Mouse (Mus musculus): Measurements from ENCODE around the gene Qrsl1.

Gene Qrsl1

DNA sequence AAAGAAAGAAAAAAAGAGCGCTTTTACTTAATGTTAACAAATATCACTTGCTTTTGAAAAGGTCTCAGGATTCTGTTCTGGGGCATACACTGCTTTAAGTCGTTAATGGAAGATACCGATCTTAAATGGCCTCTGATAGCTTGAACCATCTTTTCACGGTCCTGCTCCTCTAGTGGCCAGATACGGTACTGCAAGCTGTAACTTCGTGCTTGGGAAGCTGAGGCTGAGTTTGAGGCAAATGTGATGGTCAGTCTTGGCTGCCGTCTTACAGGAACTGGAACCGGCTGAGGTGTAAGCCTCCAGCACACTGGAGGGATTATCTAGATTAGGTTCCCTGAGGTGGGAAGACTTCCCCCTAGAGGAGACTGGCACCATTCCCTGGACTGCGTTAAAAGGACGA is 30.8 kb downstream of the Qrsl1 start:
- no peak for DNase-seq (ENCODE audit: low spot score)

DNA sequence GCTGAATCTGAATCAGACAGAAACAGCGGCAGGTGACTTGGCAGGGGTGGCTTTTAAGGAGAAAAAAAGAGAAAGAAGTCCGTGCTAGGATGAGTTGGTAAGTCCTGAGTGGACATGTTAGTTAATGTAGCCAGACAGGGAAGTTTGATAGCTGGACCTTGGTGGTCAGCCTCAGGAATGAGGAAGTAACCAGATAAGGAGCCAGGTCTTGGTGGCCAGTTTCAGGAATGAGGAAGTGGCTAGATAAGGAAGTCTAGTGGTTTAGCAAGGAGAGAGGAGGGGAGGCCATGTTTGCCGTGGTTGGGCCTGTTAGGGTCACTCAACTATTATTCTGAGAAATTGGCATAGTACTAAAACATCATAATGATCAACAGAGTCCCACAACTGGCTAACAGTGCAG is 45.2 kb downstream of the Qrsl1 start:
- DNase-seq (ENCODE audit: low spot score): no peak

DNA sequence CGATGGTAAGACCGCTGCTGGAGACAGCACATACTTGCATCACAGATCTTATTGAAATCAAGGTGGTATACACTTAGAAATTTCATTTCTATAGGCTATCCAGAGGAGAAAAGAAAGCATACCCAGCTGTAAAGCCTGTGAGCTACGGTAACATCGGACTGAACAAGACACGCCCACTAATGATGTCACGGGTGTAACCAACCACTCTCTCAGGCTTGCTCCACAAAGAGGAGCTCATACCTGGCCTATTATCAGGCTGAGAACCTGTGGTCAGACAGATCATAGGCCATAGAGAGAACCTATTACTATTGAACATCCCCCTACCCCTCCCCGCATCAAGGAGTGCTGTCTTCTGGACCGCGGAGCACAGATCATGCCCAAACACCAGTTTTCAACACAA is 45.6 kb downstream of the Qrsl1 start:
- no peak for DNase-seq (ENCODE audit: low spot score)

DNA sequence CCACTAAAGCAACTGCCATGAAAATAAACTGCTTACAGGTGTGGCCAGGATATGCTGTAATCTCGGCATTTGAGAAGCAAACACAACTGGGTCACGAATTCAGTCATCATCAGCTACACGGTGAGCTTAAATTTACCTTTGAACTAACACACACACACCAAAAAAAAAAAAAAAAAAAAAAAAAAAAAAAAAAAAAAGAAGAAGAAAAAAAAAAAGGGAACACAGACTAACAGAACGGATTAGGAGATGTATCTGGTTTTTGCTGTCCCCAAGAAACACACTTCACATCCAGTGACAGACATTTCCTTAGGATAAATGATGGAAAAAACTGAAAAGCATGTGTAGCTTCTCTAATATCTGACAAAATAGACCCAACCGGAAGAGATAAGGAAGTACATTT is 49.6 kb downstream of the Qrsl1 start:
- DNase-seq (ENCODE audit: low spot score): no peak

DNA sequence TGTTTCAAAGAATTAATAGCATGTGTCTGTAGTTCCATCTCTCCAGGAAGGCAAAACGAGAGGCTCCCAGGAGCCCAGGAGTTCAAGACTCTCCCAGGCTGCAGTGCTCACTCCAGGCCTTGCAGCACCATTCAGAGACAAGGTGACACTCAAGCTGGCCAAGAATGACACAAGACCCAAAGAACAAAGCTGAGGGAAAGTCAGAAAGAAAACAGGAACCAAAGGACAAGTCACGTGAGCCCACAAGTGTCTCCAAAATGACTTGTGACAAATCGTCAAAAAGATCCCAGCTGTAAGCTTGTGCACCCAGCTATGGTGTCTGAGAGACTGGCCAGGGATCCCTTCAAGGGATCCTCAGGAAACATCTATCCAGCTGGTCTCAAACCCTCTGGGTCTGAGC is 52.1 kb downstream of the Qrsl1 start:
- no peak for DNase-seq (ENCODE audit: low spot score)

DNA sequence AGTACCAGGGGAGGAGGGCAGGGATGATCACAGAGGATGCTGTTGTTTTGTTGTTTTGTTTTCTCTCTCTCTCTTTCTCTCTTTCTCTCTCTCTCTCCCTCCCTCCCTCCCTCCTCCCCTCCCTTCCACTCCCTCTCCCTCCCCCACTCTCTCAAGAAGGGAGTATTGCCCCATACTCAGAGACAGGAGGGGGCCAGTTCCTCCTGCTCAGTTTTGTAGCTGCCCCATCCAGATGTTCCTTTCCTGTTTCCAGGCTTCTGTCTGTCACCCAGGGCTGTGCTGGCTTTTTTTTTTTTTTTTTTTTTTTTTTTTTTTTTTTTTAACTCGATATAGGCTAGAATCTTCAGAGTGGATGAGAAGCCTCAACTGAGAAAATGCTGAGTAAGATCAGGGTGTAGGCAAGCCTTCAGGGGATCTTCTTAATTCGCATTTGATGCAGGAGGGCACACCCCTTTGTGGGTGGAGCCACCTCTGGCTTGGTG is 55.4 kb downstream of the Qrsl1 start:
- DNase-seq (ENCODE audit: low spot score): no peak

DNA sequence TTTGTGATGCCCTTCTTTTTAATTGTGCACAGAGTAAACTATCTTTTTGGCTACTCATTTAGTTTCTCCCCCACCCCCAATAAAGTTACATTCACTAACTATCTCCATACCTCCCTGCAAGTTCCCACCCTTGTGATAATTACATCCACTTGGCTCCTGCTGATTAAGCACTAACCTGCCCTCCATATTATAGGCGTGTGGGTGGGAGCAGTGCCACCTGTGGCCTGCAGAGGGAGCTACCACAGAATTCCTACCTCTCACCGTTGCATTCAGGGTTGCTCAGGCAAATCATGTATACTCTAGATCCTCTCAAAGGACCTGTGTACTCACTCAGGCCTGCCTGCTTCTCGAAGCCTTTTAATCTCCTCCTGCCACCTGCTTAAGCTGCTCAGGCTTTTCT is 56.1 kb downstream of the Qrsl1 start:
- DNase-seq (ENCODE audit: low spot score): no peak

DNA sequence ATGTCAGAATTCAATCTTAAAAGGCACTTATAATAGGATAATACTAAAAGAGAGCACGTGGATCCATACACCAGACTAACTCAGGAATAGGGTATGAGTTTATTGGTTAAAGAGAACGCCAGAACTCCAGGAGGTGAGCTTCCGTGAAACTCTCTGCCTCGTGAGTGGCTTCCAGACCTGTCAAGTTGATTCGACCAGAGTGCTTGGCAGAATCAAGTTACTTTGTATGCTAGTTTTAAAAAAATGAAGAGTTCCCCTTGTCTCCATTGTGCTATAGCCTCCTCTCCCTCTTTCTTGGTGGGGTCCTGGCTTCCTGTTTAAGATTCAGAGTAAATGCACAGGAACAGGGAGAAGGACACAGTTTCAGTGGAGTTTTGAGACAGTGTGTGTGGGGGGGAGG is 60.1 kb downstream of the Qrsl1 start:
- no peak for DNase-seq (ENCODE audit: low spot score)

DNA sequence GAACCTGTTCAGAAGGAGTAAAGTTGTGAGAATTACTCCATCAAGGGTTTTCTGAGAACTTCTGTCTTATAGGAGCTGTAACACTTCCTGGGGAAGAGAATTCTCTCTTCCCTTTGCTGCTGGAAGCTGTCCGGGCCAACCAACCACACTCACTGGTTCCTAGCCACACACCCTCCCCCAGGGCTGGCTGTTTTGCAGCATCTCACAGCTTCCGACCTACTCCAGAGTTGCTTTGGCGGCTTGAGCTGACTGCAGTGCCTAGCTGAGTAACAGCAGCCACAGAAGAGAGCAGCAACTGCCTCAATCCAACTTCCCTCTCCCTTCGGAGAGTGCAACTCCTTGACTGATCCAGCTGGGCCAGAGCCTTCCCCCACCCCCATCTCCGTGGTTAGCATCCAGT is 68.7 kb downstream of the Qrsl1 start:
- no peak for DNase-seq (ENCODE audit: low spot score)

DNA sequence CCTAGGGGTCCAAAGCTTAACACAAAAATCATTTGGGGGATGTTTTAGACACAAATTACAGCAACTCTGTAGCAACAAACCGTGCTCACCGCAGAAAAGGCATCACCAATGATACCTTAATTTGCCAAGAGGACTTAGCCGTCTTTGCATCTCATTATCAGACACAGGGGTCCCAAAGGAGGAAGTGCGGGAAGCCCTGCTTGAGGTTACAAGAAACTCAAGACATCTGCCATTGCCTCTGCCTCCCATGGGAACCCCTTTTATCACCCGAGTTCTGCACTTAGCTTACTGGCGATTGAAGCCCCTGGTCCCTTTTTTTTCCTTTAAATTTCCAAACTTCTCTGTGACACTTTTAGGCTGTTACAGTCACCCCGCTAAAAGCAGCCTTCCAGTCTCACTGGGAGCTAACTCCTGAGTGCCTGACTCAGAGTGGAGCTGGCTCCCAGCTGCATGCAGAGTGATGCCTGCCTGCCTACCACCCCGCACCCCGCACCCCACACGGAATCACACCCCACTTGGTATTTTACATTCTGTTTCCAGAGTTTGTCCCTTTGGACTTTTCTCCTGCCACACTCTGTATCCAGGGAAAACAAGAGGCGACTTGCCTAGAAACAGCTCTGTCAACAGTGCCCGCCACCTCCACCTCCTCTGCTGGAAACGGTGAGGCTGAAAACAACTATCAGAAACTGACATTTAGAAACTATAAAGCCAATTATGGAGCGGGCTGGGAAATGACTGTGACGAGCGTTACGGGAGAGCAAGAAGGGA is 71.1 kb downstream of the Qrsl1 start:
- no peak for DNase-seq (ENCODE audit: low spot score)

DNA sequence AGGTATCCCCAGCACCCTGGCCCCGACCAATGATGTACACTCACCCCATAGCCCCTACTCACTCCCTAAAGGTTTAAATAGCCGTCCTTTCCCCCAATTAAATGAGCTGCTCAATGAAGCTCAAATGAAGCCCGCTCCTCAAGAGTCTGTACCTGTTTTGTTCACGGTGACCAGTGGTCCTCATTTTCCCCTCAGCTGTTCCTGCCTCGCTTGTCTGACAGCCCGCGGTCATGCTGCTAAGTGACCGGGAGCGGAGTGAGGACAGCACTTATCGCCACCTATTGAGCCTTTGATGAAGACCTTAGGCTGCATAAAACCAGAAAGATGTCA is 72.9 kb downstream of the Qrsl1 start:
- no peak for DNase-seq (ENCODE audit: low spot score)

DNA sequence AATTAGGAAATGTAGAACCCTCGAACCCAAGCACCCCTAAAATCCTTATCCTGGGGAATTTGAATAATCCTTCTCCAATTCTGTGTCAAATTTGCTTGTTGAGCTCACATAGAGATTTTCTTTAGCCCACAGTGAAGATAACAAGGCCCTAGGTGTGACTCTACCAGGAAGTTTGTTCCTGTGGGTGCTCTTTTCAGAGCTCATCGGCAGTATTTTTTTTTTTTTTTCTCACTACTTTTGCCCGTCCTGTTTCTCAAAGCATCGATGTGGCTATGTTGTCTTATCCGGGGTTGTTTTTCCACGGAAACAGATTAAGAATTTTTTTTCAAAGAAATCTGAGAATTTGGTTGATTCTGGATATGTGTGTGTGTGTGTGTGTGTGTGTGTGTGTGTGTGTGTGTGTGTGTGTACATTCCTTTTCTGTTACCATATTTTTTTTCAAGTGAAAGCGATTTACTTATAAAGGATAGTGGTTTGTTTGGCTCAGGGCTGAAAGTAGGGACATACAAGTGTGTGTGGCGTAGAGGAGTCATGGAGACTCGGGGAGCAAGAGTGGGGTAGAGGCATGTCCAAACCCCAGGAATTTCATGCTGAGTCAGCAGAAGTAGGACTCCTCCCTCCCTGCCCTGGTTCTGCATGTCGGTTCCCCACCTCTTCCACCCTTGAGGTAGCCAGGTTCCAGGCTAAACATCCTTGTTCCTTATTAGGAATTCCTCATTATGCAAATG is 73.4 kb downstream of the Qrsl1 start:
- no peak for DNase-seq (ENCODE audit: low spot score)

DNA sequence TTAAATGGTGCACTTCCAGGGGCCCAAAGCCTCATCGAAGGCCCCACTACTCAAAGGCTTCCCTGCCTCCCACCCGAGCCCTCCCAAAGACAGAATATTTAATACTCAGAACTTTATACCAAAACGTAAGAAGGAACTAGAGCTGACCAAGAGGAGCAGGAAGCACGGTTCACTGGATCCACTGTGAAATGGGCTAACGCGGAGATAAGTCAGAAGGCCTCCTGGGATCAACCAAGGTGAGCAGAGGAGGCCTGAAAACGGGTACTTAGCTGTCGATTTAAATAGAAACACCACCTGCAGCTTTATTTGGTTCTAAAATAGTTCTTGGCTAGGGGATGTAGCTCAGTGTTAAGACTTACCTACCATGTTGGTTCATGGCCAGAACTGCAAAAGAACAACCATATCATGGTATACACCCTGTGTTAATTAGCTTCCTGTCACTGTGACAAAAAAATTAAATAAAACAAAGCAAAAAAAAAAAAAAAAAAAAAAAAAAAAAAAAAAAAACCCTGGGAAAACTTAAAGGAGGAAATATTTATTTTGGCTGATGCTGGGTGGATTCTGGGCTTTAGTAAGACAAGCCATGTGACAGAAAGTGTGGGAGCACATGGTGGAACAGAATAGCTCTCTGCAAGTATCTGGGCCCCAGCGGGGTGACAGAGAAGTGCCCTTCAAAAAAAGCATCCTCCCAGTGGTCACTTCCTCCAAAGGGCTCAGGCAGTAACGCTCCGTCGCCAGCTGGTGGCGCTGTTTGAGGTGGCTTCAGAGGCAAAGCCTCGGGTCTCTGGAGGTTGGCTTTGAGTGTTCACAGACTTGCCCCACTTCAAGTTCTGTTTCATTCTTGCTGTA is 74.5 kb downstream of the Qrsl1 start:
- no peak for DNase-seq (ENCODE audit: low spot score)

DNA sequence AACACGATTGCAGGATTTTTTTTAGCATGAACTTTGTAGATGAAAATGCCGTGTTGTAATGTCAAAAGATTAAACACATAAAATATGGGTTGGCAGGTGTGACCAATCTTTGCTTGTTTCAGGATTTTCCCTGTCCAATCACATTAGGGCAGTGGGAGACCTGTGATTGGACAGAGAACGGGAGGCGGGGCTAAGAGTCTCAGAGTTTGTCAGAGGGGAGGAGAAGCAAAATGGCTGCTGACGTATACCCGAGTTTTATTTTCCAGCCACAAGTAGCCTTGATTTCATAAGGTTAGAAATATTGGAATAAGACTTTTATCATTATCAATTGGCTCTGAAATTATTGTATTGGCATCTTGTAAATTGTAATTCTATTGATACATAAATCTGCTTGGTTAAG is 75.8 kb downstream of the Qrsl1 start:
- no peak for DNase-seq (ENCODE audit: low spot score)

DNA sequence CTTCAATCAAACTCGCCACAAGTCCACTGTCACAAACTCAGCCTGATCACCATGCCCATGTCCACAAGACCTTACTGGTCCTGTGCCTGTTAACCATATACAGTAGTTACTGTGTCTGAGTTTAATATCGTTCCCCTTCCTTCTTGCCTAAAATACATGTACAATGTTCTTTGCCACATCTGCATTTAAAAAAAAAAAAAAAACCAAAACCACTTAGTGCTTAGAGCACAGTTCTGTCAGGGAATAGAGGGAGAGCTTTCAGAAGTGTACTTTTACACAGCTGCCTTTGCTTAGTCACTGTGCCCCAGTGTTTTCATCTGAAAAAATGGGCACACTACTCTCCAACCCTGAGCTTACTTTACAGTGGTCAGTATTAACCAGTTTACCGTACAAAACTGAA is 76.8 kb downstream of the Qrsl1 start:
- DNase-seq (ENCODE audit: low spot score): no peak
